Mouse (Mus musculus): ENCODE measurements at regions not wholly inside any gene's neighbourhood (a gene's known extent, or its start where the extent isn't known, plus 50 kb on each side); places are given as distances from the start of the nearest gene placed in this dataset.

- no peak for DNase-seq (ENCODE audit: low spot score)
- 77% methylated on average over 5 of the region's 5 CpGs for WGBS
Observed at GRCm38 (mm10) chr3:102673506-102673905, 60.8 kb upstream of the Tspan2 start.

GRCm38 (mm10) chr3:102674068-102674467 is 60.3 kb upstream of the Tspan2 start:
- no peak overlapping the region for H3K27ac ChIP-seq
- H3K4me1 ChIP-seq (replicated peaks; ENCODE audit: control insufficient read depth, insufficient read depth, low read length), result no peaks in the 10 kb centered on the region
- H3K4me2 ChIP-seq (replicated peaks), result no peak overlapping the region
- H3K27me3 ChIP-seq (ENCODE audit: control insufficient read depth, insufficient read depth, low read length), result no peaks in the 10 kb centered on the region
- 54% methylated on average over 2 of the region's 2 CpGs for WGBS
- H3K9ac ChIP-seq, result no peak overlapping the region
- ATAC-seq (ENCODE audit: low FRiP score), result no peak
- H3K36me3 ChIP-seq (replicated peaks; ENCODE audit: control insufficient read depth, insufficient read depth), result no peaks in the 10 kb centered on the region
- H3K9me3 ChIP-seq (ENCODE audit: control insufficient read depth, low read length), result no peaks in the 10 kb centered on the region
- no peak for DNase-seq (ENCODE audit: low spot score)
- no peak overlapping the region for H3K4me3 ChIP-seq (replicated peaks; ENCODE audit: low read length)

More at GRCm38 (mm10) chr3:102673506-102673905, 60.8 kb upstream of the Tspan2 start:
- Histone ChIP-seq H3K9ac (no peak overlapping the region), H3K4me2 (replicated peaks) (no peak overlapping the region), H3K27ac (no peak overlapping the region), H3K9me3 (ENCODE audit: control insufficient read depth, low read length) (no peaks in the 10 kb centered on the region), H3K27me3 (ENCODE audit: control insufficient read depth, insufficient read depth, low read length) (no peaks in the 10 kb centered on the region), H3K4me3 (replicated peaks; ENCODE audit: low read length) (no peak overlapping the region), H3K36me3 (replicated peaks; ENCODE audit: control insufficient read depth, insufficient read depth) (no peaks in the 10 kb centered on the region), H3K4me1 (replicated peaks; ENCODE audit: control insufficient read depth, insufficient read depth, low read length) (no peaks in the 10 kb centered on the region)
- no peak for ATAC-seq (ENCODE audit: low FRiP score)

DNA sequence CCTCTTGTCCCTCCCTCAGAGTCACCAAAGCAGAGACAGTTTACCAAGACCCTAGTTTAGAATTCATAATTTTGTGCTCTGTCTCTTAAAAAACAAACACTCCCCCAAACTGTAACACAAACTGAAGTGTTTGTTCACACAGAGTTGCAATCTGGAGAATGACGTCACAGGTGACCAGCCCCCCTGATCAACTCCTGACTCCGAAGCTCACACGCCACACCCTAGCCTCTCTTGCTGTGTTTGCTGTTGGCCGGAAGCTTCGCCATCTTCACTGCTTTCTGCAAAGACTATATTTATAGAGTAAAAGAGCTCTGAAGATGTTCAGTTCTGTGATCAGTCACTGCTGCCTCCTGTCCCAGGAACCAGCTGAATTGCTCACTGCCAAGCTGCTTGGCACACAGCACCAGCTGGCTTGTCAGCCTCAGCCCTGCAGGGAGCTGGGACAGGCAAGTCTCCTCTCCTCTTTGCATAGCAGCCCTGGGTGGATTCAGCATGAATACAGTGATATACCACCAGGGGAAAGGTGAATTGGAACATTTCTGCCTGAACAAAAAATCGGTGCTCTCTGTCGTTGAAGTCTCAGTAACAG is 57.3 kb upstream of the Tspan2 start:
- ATAC-seq (ENCODE audit: low FRiP score) (no peak), DNase-seq (ENCODE audit: low spot score) (peak; percentile 42)
- Histone ChIP-seq H3K27me3 (ENCODE audit: control insufficient read depth, insufficient read depth, low read length) (no peaks in the 10 kb centered on the region), H3K4me3 (replicated peaks; ENCODE audit: low read length) (no peak overlapping the region), H3K36me3 (replicated peaks; ENCODE audit: control insufficient read depth, insufficient read depth) (no peaks in the 10 kb centered on the region), H3K9ac (no peak overlapping the region), H3K27ac (no peak overlapping the region), H3K9me3 (ENCODE audit: control insufficient read depth, low read length) (no peaks in the 10 kb centered on the region), H3K4me2 (replicated peaks) (no peak overlapping the region), H3K4me1 (replicated peaks; ENCODE audit: control insufficient read depth, insufficient read depth, low read length) (no peaks in the 10 kb centered on the region)
- WGBS, result 83% methylated on average over 7 of the region's 7 CpGs

DNA sequence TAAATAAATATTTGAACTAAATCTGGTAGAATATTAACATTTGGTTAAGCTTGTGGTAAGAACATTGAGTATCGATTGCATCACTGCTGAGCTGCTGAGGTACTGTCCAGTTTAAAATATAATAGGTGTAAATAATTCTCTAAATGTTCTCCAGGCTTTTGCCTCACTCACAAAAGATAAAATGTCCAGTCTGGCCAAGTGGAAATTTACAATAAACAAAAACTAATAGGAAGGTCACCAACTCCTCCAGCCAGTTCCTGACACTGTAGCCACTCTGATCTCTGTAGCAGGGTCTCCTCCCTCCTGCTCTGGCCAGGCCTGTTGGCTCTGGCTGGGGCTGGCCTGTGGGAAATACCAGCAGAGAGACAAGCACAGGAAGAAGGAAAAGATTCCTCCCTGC is 55.8 kb upstream of the Tspan2 start:
- Histone ChIP-seq H3K4me1 (replicated peaks; ENCODE audit: control insufficient read depth, insufficient read depth, low read length) (no peaks in the 10 kb centered on the region), H3K9ac (no peak overlapping the region), H3K4me2 (replicated peaks) (no peak overlapping the region), H3K27me3 (ENCODE audit: control insufficient read depth, insufficient read depth, low read length) (no peaks in the 10 kb centered on the region), H3K4me3 (replicated peaks; ENCODE audit: low read length) (no peak overlapping the region), H3K36me3 (replicated peaks; ENCODE audit: control insufficient read depth, insufficient read depth) (no peaks in the 10 kb centered on the region), H3K27ac (no peak overlapping the region), H3K9me3 (ENCODE audit: control insufficient read depth, low read length) (no peaks in the 10 kb centered on the region)
- DNase-seq (ENCODE audit: low spot score), result no peak
- WGBS, result 94% methylated on average over 1 of the region's 1 CpGs
- no peak for ATAC-seq (ENCODE audit: low FRiP score)

GRCm38 (mm10) chr3:102682424-102682823 is 51.9 kb upstream of the Tspan2 start:
- Histone ChIP-seq H3K4me3 (replicated peaks; ENCODE audit: low read length) (no peak overlapping the region), H3K27me3 (ENCODE audit: control insufficient read depth, insufficient read depth, low read length) (no peaks in the 10 kb centered on the region), H3K4me2 (replicated peaks) (no peak overlapping the region), H3K4me1 (replicated peaks; ENCODE audit: control insufficient read depth, insufficient read depth, low read length) (no peaks in the 10 kb centered on the region), H3K9me3 (ENCODE audit: control insufficient read depth, low read length) (no peaks in the 10 kb centered on the region), H3K27ac (no peak overlapping the region), H3K9ac (no peak overlapping the region), H3K36me3 (replicated peaks; ENCODE audit: control insufficient read depth, insufficient read depth) (no peaks in the 10 kb centered on the region)
- 88% methylated on average over 8 of the region's 8 CpGs for WGBS
- DNase-seq (ENCODE audit: low spot score) (no peak), ATAC-seq (ENCODE audit: low FRiP score) (no peak)

GRCm38 (mm10) chr3:102683541-102683940 is 50.8 kb upstream of the Tspan2 start:
- H3K27me3 ChIP-seq (ENCODE audit: control insufficient read depth, insufficient read depth, low read length), result no peaks in the 10 kb centered on the region
- no peak overlapping the region for H3K9ac ChIP-seq
- DNase-seq (ENCODE audit: low spot score) (no peak), ATAC-seq (ENCODE audit: low FRiP score) (no peak)
- H3K27ac ChIP-seq, result no peak overlapping the region
- no peak overlapping the region for H3K4me3 ChIP-seq (replicated peaks; ENCODE audit: low read length)
- 89% methylated on average over 10 of the region's 10 CpGs for WGBS
- H3K9me3 ChIP-seq (ENCODE audit: control insufficient read depth, low read length), result no peaks in the 10 kb centered on the region
- H3K4me2 ChIP-seq (replicated peaks), result no peak overlapping the region
- H3K4me1 ChIP-seq (replicated peaks; ENCODE audit: control insufficient read depth, insufficient read depth, low read length), result no peaks in the 10 kb centered on the region
- H3K36me3 ChIP-seq (replicated peaks; ENCODE audit: control insufficient read depth, insufficient read depth), result no peaks in the 10 kb centered on the region

Measured in hindbrain, embryonic 14.5 days (tissue).